Mouse (Mus musculus): ENCODE measurements around the gene Nrp1. TPM values are rescaled to one million over a fixed set of nuclear protein-coding genes. Genes with fewer than 3 reads are reported as not detected.

Nrp1 gene
- polyA plus RNA-seq, 1 experiment from 2014 or later: 140 TPM

GRCm38 (mm10) chr8:128454026-128454425 is 95.6 kb downstream of the Nrp1 start:
- no peak overlapping the region for H3K4me3 ChIP-seq (replicated peaks)
- H3K27me3 ChIP-seq: no peaks in the 10 kb centered on the region
- 0 out of 2 replicates have a peak overlapping the region, but pooled peaks have one; percentile 1 for H3K27ac ChIP-seq
- WGBS: 93% methylated on average over 3 of the region's 3 CpGs
- H3K9me3 ChIP-seq (replicated peaks): no peaks in the 10 kb centered on the region
- H3K36me3 ChIP-seq: peaks cover 29% of the 10 kb centered on the region
- peaks cover 33% of the 10 kb centered on the region for H3K4me1 ChIP-seq
- H3K4me2 ChIP-seq: no peak overlapping the region
- H3K9ac ChIP-seq: no peak overlapping the region
- ATAC-seq (replicated peaks; ENCODE audit: low FRiP score): no peak

- Histone ChIP-seq H3K4me3 (replicated peaks) (no peak overlapping the region), H3K27me3 (no peaks in the 10 kb centered on the region), H3K4me1 (peaks cover 18% of the 10 kb centered on the region; the same call in 1 of the 2 replicates), H3K36me3 (peaks cover 60% of the 10 kb centered on the region), H3K9me3 (replicated peaks) (no peaks in the 10 kb centered on the region), H3K27ac (peak overlapping the region; percentile 65), H3K4me2 (no peak overlapping the region), H3K9ac (no peak overlapping the region)
- ATAC-seq (replicated peaks; ENCODE audit: low FRiP score): no peak
- WGBS: 85% methylated on average over 2 of the region's 2 CpGs
Measured at GRCm38 (mm10) chr8:128457277-128457676, 98.9 kb downstream of the Nrp1 start.

- Histone ChIP-seq H3K27me3 (no peaks in the 10 kb centered on the region), H3K9me3 (replicated peaks) (no peaks in the 10 kb centered on the region), H3K4me2 (no peak overlapping the region), H3K4me1 (peaks cover 29% of the 10 kb centered on the region), H3K36me3 (peaks cover 61% of the 10 kb centered on the region), H3K9ac (no peak overlapping the region), H3K27ac (no peak overlapping the region), H3K4me3 (replicated peaks) (no peak overlapping the region)
- no peak for ATAC-seq (replicated peaks; ENCODE audit: low FRiP score)
- WGBS: 54% methylated on average over 1 of the region's 1 CpGs
Measured at GRCm38 (mm10) chr8:128459704-128460103, 101.3 kb downstream of the Nrp1 start.

GRCm38 (mm10) chr8:128461716-128462115 is 103.3 kb downstream of the Nrp1 start:
- no peak overlapping the region for H3K9ac ChIP-seq
- no peak for ATAC-seq (replicated peaks; ENCODE audit: low FRiP score)
- H3K9me3 ChIP-seq (replicated peaks): no peaks in the 10 kb centered on the region
- H3K4me3 ChIP-seq (replicated peaks): no peak overlapping the region
- H3K27ac ChIP-seq: 0 out of 2 replicates have a peak overlapping the region, but pooled peaks have one; percentile 15
- H3K27me3 ChIP-seq: no peaks in the 10 kb centered on the region
- peaks cover 68% of the 10 kb centered on the region for H3K36me3 ChIP-seq
- no peak overlapping the region for H3K4me2 ChIP-seq
- peaks cover 27% of the 10 kb centered on the region for H3K4me1 ChIP-seq

- Histone ChIP-seq H3K9me3 (replicated peaks) (no peaks in the 10 kb centered on the region), H3K4me2 (no peak overlapping the region), H3K4me3 (replicated peaks) (no peak overlapping the region), H3K27me3 (no peaks in the 10 kb centered on the region), H3K27ac (0 out of 2 replicates have a peak overlapping the region, but pooled peaks have one; percentile 18), H3K4me1 (peaks cover 19% of the 10 kb centered on the region), H3K9ac (no peak overlapping the region), H3K36me3 (peaks cover 71% of the 10 kb centered on the region)
- ATAC-seq (replicated peaks; ENCODE audit: low FRiP score): no peak
Measured at GRCm38 (mm10) chr8:128463162-128463561, 104.8 kb downstream of the Nrp1 start.

- 69% methylated on average over 4 of the region's 4 CpGs for WGBS
- H3K9me3 ChIP-seq (replicated peaks): no peaks in the 10 kb centered on the region
- H3K27me3 ChIP-seq: no peaks in the 10 kb centered on the region
- H3K4me3 ChIP-seq (replicated peaks): no peak overlapping the region
- no peak overlapping the region for H3K4me2 ChIP-seq
- H3K27ac ChIP-seq: no peak overlapping the region
- H3K36me3 ChIP-seq: peaks cover 71% of the 10 kb centered on the region
- H3K9ac ChIP-seq: no peak overlapping the region
- H3K4me1 ChIP-seq: peaks cover 15% of the 10 kb centered on the region; the same call in 1 of the 2 replicates
- no peak for ATAC-seq (replicated peaks; ENCODE audit: low FRiP score)
Measured at GRCm38 (mm10) chr8:128464056-128464623, 105.7 kb downstream of the Nrp1 start.

GRCm38 (mm10) chr8:128465553-128465952 is 107.1 kb downstream of the Nrp1 start:
- no peaks in the 10 kb centered on the region for H3K9me3 ChIP-seq (replicated peaks)
- peaks cover 15% of the 10 kb centered on the region; the same call in 1 of the 2 replicates for H3K4me1 ChIP-seq
- H3K27ac ChIP-seq: no peak overlapping the region
- ATAC-seq (replicated peaks; ENCODE audit: low FRiP score): no peak
- H3K27me3 ChIP-seq: no peaks in the 10 kb centered on the region
- H3K4me2 ChIP-seq: no peak overlapping the region
- 83% methylated on average over 2 of the region's 2 CpGs for WGBS
- no peak overlapping the region for H3K4me3 ChIP-seq (replicated peaks)
- peaks cover 70% of the 10 kb centered on the region for H3K36me3 ChIP-seq
- no peak overlapping the region for H3K9ac ChIP-seq

- H3K4me1 ChIP-seq: peaks cover 15% of the 10 kb centered on the region; the same call in 1 of the 2 replicates
- no peaks in the 10 kb centered on the region for H3K27me3 ChIP-seq
- H3K27ac ChIP-seq: no peak overlapping the region
- ATAC-seq (replicated peaks; ENCODE audit: low FRiP score): no peak
- peaks cover 70% of the 10 kb centered on the region for H3K36me3 ChIP-seq
- H3K4me2 ChIP-seq: no peak overlapping the region
- H3K4me3 ChIP-seq (replicated peaks): no peak overlapping the region
- H3K9me3 ChIP-seq (replicated peaks): no peaks in the 10 kb centered on the region
- WGBS: 66% methylated on average over 4 of the region's 4 CpGs
- no peak overlapping the region for H3K9ac ChIP-seq
Measured at GRCm38 (mm10) chr8:128466681-128467430, 108.5 kb downstream of the Nrp1 start.

GRCm38 (mm10) chr8:128470097-128470496 is 111.7 kb downstream of the Nrp1 start:
- Histone ChIP-seq H3K4me2 (no peak overlapping the region), H3K4me3 (replicated peaks) (no peak overlapping the region), H3K4me1 (peaks cover 2% of the 10 kb centered on the region; the same call in 1 of the 2 replicates), H3K9me3 (replicated peaks) (no peaks in the 10 kb centered on the region), H3K27me3 (no peaks in the 10 kb centered on the region), H3K27ac (no peak overlapping the region), H3K36me3 (peaks cover 77% of the 10 kb centered on the region), H3K9ac (no peak overlapping the region)
- ATAC-seq (replicated peaks; ENCODE audit: low FRiP score): no peak
- WGBS: 49% methylated on average over 2 of the region's 2 CpGs

GRCm38 (mm10) chr8:128471186-128471585 is 112.8 kb downstream of the Nrp1 start:
- Histone ChIP-seq H3K27ac (no peak overlapping the region), H3K36me3 (peaks cover 79% of the 10 kb centered on the region), H3K27me3 (no peaks in the 10 kb centered on the region), H3K9me3 (replicated peaks) (no peaks in the 10 kb centered on the region), H3K4me3 (replicated peaks) (no peak overlapping the region), H3K4me1 (no peaks in the 10 kb centered on the region), H3K4me2 (no peak overlapping the region), H3K9ac (no peak overlapping the region)
- 88% methylated on average over 2 of the region's 2 CpGs for WGBS
- ATAC-seq (replicated peaks; ENCODE audit: low FRiP score): no peak

GRCm38 (mm10) chr8:128472871-128473270 is 114.5 kb downstream of the Nrp1 start:
- 92% methylated on average over 2 of the region's 2 CpGs for WGBS
- H3K36me3 ChIP-seq: peaks cover 83% of the 10 kb centered on the region
- H3K4me1 ChIP-seq: 0 out of 2 replicates have a peak, but pooled peaks cover 1% of the 10 kb centered on the region

GRCm38 (mm10) chr8:128473456-128474239 is 115.2 kb downstream of the Nrp1 start:
- H3K27me3 ChIP-seq: no peaks in the 10 kb centered on the region
- no peak overlapping the region for H3K4me3 ChIP-seq (replicated peaks)
- peaks cover 81% of the 10 kb centered on the region for H3K36me3 ChIP-seq
- no peak overlapping the region for H3K4me2 ChIP-seq
- no peak for ATAC-seq (replicated peaks; ENCODE audit: low FRiP score)
- 67% methylated on average over 5 of the region's 5 CpGs for WGBS
- 0 out of 2 replicates have a peak, but pooled peaks cover 8% of the 10 kb centered on the region for H3K4me1 ChIP-seq
- H3K27ac ChIP-seq: no peak overlapping the region
- no peak overlapping the region for H3K9ac ChIP-seq
- H3K9me3 ChIP-seq (replicated peaks): no peaks in the 10 kb centered on the region

More at GRCm38 (mm10) chr8:128472871-128473270, 114.5 kb downstream of the Nrp1 start:
- no peak overlapping the region for H3K9ac ChIP-seq
- H3K27ac ChIP-seq: no peak overlapping the region
- no peak overlapping the region for H3K4me2 ChIP-seq
- no peaks in the 10 kb centered on the region for H3K27me3 ChIP-seq
- H3K4me3 ChIP-seq (replicated peaks): no peak overlapping the region
- no peaks in the 10 kb centered on the region for H3K9me3 ChIP-seq (replicated peaks)
- no peak for ATAC-seq (replicated peaks; ENCODE audit: low FRiP score)
